In genomic region chr1:121798502-121798901, GRCm38 (mm10) we compare ENCODE assay signal across 13 mouse cellular contexts.
DNase-seq lines count a peak whose midpoint lies in the region; ATAC-seq and TF ChIP-seq lines count a peak whose summit lies in the region.
"Had no signal": no experiment of that assay in that cellular context is flagged by ENCODE, and none has a peak within 500 bp of the region (broad histone marks: within the 10 kb centered on the region; RNA-seq: fewer than 3 reads in every experiment).

No protein-coding gene starts in this region.

- no peaks in the 10 kb centered on the region for H3K9me3 ChIP-seq in forebrain, postnatal 0 days (ENCODE audit: low read length)
- H3K9me3 ChIP-seq in forebrain, embryonic 11.5 days (ENCODE audit: control insufficient read depth, low read length) = no peaks in the 10 kb centered on the region
- no peaks in the 10 kb centered on the region for H3K9me3 ChIP-seq in midbrain, postnatal 0 days (ENCODE audit: low read length)
- H3K9me3 ChIP-seq in midbrain, embryonic 15.5 days = no peaks in the 10 kb centered on the region
- H3K9me3 ChIP-seq: stomach, embryonic 15.5 days had no signal

- ATAC-seq in forebrain, postnatal 0 days = peak; percentile 66
- no peak for ATAC-seq in forebrain, embryonic 11.5 days (replicated peaks; ENCODE audit: low FRiP score)
- no peak for ATAC-seq in midbrain, postnatal 0 days (ENCODE audit: low FRiP score)
- no peak; the same call in 1 of the 2 replicates for ATAC-seq in midbrain, embryonic 15.5 days (replicated peaks)
- no peak for ATAC-seq in activated CD4-positive, CD25-positive, alpha-beta regulatory T cell, adult 4 months
- ATAC-seq: forebrain, embryonic 16.5 days; hindbrain, embryonic 16.5 days had no signal

- no peaks in the 10 kb centered on the region for H3K36me3 ChIP-seq in forebrain, postnatal 0 days (ENCODE audit: insufficient read depth)
- H3K36me3 ChIP-seq in forebrain, embryonic 11.5 days (ENCODE audit: control insufficient read depth, insufficient read depth, low read length) = no peaks in the 10 kb centered on the region
- no peaks in the 10 kb centered on the region for H3K36me3 ChIP-seq in midbrain, postnatal 0 days (ENCODE audit: insufficient read depth, low read length)
- H3K36me3 ChIP-seq in midbrain, embryonic 15.5 days (replicated peaks) = no peaks in the 10 kb centered on the region
- H3K36me3 ChIP-seq: stomach, embryonic 15.5 days had no signal

- H3K4me1 ChIP-seq in forebrain, postnatal 0 days (ENCODE audit: insufficient read depth) = no peaks in the 10 kb centered on the region
- no peaks in the 10 kb centered on the region for H3K4me1 ChIP-seq in forebrain, embryonic 11.5 days (replicated peaks; ENCODE audit: control insufficient read depth, insufficient read depth, low read length)
- no peaks in the 10 kb centered on the region for H3K4me1 ChIP-seq in midbrain, postnatal 0 days (ENCODE audit: insufficient read depth, low read length)
- H3K4me1 ChIP-seq in midbrain, embryonic 15.5 days = peaks cover 4% of the 10 kb centered on the region; the same call in 1 of the 2 replicates
- H3K4me1 ChIP-seq: stomach, embryonic 15.5 days had no signal

- no peak overlapping the region for H3K4me2 ChIP-seq in forebrain, postnatal 0 days (ENCODE audit: low read depth)
- no peak overlapping the region for H3K4me2 ChIP-seq in forebrain, embryonic 11.5 days (ENCODE audit: low read depth, low read length, severe bottlenecking)
- H3K4me2 ChIP-seq in midbrain, postnatal 0 days (ENCODE audit: low read depth, low read length, poor library complexity, severe bottlenecking) = no peak overlapping the region
- no peak overlapping the region for H3K4me2 ChIP-seq in midbrain, embryonic 15.5 days
- H3K4me2 ChIP-seq: stomach, embryonic 15.5 days had no signal

- H3K27ac ChIP-seq in forebrain, postnatal 0 days (ENCODE audit: low read depth, low read length) = no peak overlapping the region
- H3K27ac ChIP-seq in forebrain, embryonic 11.5 days (ENCODE audit: low read depth, low read length) = no peak overlapping the region
- no peak overlapping the region for H3K27ac ChIP-seq in midbrain, postnatal 0 days (ENCODE audit: low read depth, low read length)
- H3K27ac ChIP-seq in midbrain, embryonic 15.5 days = no peak overlapping the region
- H3K27ac ChIP-seq: stomach, embryonic 15.5 days had no signal

- H3K27me3 ChIP-seq in forebrain, postnatal 0 days (ENCODE audit: insufficient read depth, low read length) = no peaks in the 10 kb centered on the region
- no peaks in the 10 kb centered on the region for H3K27me3 ChIP-seq in forebrain, embryonic 11.5 days (ENCODE audit: control insufficient read depth, insufficient read depth, low read length)
- no peaks in the 10 kb centered on the region for H3K27me3 ChIP-seq in midbrain, postnatal 0 days (ENCODE audit: insufficient read depth, low read length)
- H3K27me3 ChIP-seq in midbrain, embryonic 15.5 days (replicated peaks) = no peaks in the 10 kb centered on the region
- H3K27me3 ChIP-seq: CH12.LX; stomach, embryonic 15.5 days had no signal

- peak; percentile 60 for DNase-seq in forebrain, postnatal 0 days
- no peak for DNase-seq in forebrain, embryonic 11.5 days (ENCODE audit: low spot score)
- DNase-seq in midbrain, postnatal 0 days (ENCODE audit: low spot score) = peak; percentile 68
- peak; percentile 18 to 45 for DNase-seq in frontal cortex, postnatal 36 days (ENCODE audit: low spot score in 2 of 2)
- DNase-seq in telencephalon, adult 2 months (ENCODE audit: low read depth, low spot score) = peak; percentile 48
- no peak for DNase-seq in urinary bladder, postnatal 14 days (ENCODE audit: low spot score)
- DNase-seq: lung, adult 18-20 months had no signal

- no peak overlapping the region for H3K9ac ChIP-seq in forebrain, postnatal 0 days
- no peak overlapping the region for H3K9ac ChIP-seq in forebrain, embryonic 11.5 days (ENCODE audit: low read length)
- no peak overlapping the region for H3K9ac ChIP-seq in midbrain, postnatal 0 days (replicated peaks; ENCODE audit: low read length, poor library complexity, severe bottlenecking)
- no peak overlapping the region for H3K9ac ChIP-seq in midbrain, embryonic 15.5 days
- H3K9ac ChIP-seq: stomach, embryonic 15.5 days had no signal

- no peak overlapping the region for H3K4me3 ChIP-seq in forebrain, postnatal 0 days (ENCODE audit: low read depth, low read length)
- H3K4me3 ChIP-seq in forebrain, embryonic 11.5 days (ENCODE audit: low read depth, low read length) = no peak overlapping the region
- H3K4me3 ChIP-seq in midbrain, postnatal 0 days (ENCODE audit: low read depth, low read length) = no peak overlapping the region
- no peak overlapping the region for H3K4me3 ChIP-seq in midbrain, embryonic 15.5 days
- H3K4me3 ChIP-seq: stomach, embryonic 15.5 days had no signal

- 78% methylated on average over 12 of the region's 12 CpGs for WGBS in forebrain, postnatal 0 days
- 85% methylated on average over 12 of the region's 12 CpGs for WGBS in forebrain, embryonic 11.5 days
- WGBS in midbrain, postnatal 0 days = 82% methylated on average over 12 of the region's 12 CpGs
- 83% methylated on average over 12 of the region's 12 CpGs for WGBS in midbrain, embryonic 15.5 days

- TF ChIP-seq CTCF in forebrain, postnatal 0 days (IDR thresholded peaks at IDR 0.05; ENCODE audit: low read depth) = peak; percentile 60
- peak; percentile 68 for TF ChIP-seq CTCF in midbrain, postnatal 0 days (IDR thresholded peaks at IDR 0.05)

Comparison
In these comparisons a context has a peak if more than half of its experiments do, and no peak if none do; other contexts are left out.
1. DNase-seq: peak in forebrain, postnatal 0 days (single experiment), midbrain, postnatal 0 days (single experiment), frontal cortex, postnatal 36 days (2 of 2) and telencephalon, adult 2 months (single experiment); none in forebrain, embryonic 11.5 days (single experiment) and urinary bladder, postnatal 14 days (single experiment).